Mouse (Mus musculus) myocyte (in vitro differentiated cells): ENCODE results near the gene Tfeb.

ENCODE experiments used
- CEBPB ChIP-seq: IDR thresholded peaks from 2 replicates; pipeline ENCODE4 v1.6.1; 2011; ENCODE audit warnings: mild to moderate bottlenecking, moderate library complexity; ENCODE audit not compliant: poor library complexity, insufficient read depth, severe bottlenecking
- E2F4 ChIP-seq: IDR thresholded peaks from one replicate; pipeline ENCODE4 v1.6.1; 2011; ENCODE audit warnings: mild to moderate bottlenecking, control low read depth, moderate library complexity; ENCODE audit not compliant: insufficient read depth
- MAX ChIP-seq: IDR thresholded peaks from one replicate; pipeline ENCODE4 v1.6.1; 2011; ENCODE audit warnings: low read depth, mild to moderate bottlenecking, control low read depth
- MYOD1 ChIP-seq, 3 experiments: IDR thresholded peaks; one replicate each; pipeline ENCODE4 v1.6.1; 2011; ENCODE audit warnings: control low read depth in 2 of 3, low read depth in 2 of 3, mild to moderate bottlenecking in 2 of 3, moderate library complexity in 1 of 3; ENCODE audit not compliant: insufficient read length in 2 of 3, control insufficient read depth in 1 of 3
- MYOG ChIP-seq, 3 experiments: IDR thresholded peaks; one replicate each; pipeline ENCODE4 v1.6.1; 2011; ENCODE audit warnings: control low read depth in 2 of 3, low read depth in 2 of 3, mild to moderate bottlenecking in 2 of 3; ENCODE audit not compliant: insufficient read length in 2 of 3, control insufficient read depth in 1 of 3, insufficient read depth in 1 of 3
- POLR2A ChIP-seq: IDR thresholded peaks from one replicate; pipeline ENCODE4 v1.6.1; 2011; ENCODE audit warnings: low read depth, mild to moderate bottlenecking, control low read depth, moderate library complexity; ENCODE audit not compliant: insufficient read length
- POLR2AphosphoS2 ChIP-seq: IDR thresholded peaks from one replicate; pipeline ENCODE4 v1.6.1; 2011; ENCODE audit warnings: low read depth, control low read depth; ENCODE audit not compliant: insufficient read length
- REST ChIP-seq: IDR thresholded peaks from one replicate; pipeline ENCODE4 v1.6.1; 2011; ENCODE audit warnings: mild to moderate bottlenecking, control low read depth, moderate library complexity; ENCODE audit not compliant: insufficient read depth, insufficient read length
- SRF ChIP-seq: IDR thresholded peaks from one replicate; pipeline ENCODE4 v1.6.1; 2011; ENCODE audit warnings: low read depth; ENCODE audit not compliant: control insufficient read depth, insufficient read length
- TCF12 ChIP-seq: IDR thresholded peaks from one replicate; pipeline ENCODE4 v1.6.1; 2011; ENCODE audit warnings: mild to moderate bottlenecking, control low read depth; ENCODE audit not compliant: poor library complexity, insufficient read depth, severe bottlenecking
- TCF3 ChIP-seq: IDR thresholded peaks from one replicate; pipeline ENCODE4 v1.6.1; 2011; ENCODE audit warnings: low read depth, control low read depth; ENCODE audit not compliant: insufficient read length
- USF1 ChIP-seq: IDR thresholded peaks from one replicate; pipeline ENCODE4 v1.6.1; 2011; ENCODE audit warnings: low read depth, mild to moderate bottlenecking, control low read depth, moderate library complexity

- TF ChIP-seq POLR2A (no peak), MYOD1 (IDR thresholded peaks at IDR 0.05; ENCODE audit: control insufficient read depth in 1 of 3, insufficient read length in 2 of 3, low read depth in 2 of 3) (no peak), POLR2AphosphoS2 (no peak), MYOG (IDR thresholded peaks at IDR 0.05; ENCODE audit: control insufficient read depth in 1 of 3, insufficient read depth in 1 of 3, insufficient read length in 2 of 3, low read depth in 2 of 3) (no peak), USF1 (no peak), E2F4 (no peak), REST (no peak), TCF12 (no peak), SRF (no peak), MAX (no peak), CEBPB (no peak), TCF3 (no peak)
These were observed 7.3 kb downstream of the Tfeb start for GRCm38 (mm10) chr17:47744086-47744485.
